Mouse (Mus musculus): Measurements from ENCODE around the gene Vmn1r43.

DNA sequence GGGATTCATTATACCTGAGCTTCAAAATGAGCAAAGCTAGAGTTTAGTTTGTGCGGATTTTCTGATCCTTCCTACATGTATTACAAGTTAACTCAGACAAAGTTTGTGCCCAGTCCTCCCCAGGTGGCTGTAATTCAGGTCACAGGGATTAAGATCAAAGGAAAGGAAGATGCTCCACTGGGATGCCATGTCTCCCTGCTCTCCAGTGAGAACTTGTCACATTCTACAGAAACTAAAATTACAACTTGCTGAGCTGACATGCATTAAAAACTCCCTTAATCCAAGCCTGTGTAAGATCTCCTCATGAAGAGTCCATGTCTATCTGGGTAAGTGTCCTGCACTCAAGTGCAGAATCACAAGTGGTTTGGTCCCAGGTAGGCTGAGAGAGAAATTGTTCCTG, 7.1 kb upstream of the Vmn1r43 start, which contains the start of gene Vmn1r44:
- TF ChIP-seq CTCF (IDR thresholded peaks at IDR 0.05; ENCODE audit: low read depth) (no peak), EP300 (IDR thresholded peaks at IDR 0.05; ENCODE audit: low read depth) (no peak)

Measured in liver, embryonic 14.5 days (tissue).